Mouse (Mus musculus): ENCODE results near the gene Pnliprp2. TPM values are rescaled to one million over a fixed set of nuclear protein-coding genes. Genes with fewer than 3 reads are reported as not detected.

Gene Pnliprp2
- polyA plus RNA-seq, 1 experiment from 2014 or later: 0.21 TPM

GRCm38 (mm10) chr19:58810536-58810935, 51.0 kb downstream of the Pnliprp2 start:
- H3K36me3 ChIP-seq (ENCODE audit: control insufficient read depth, insufficient read depth, low read length): no peaks in the 10 kb centered on the region
- H3K4me1 ChIP-seq (replicated peaks; ENCODE audit: control insufficient read depth, insufficient read depth, low read length): no peaks in the 10 kb centered on the region
- H3K27me3 ChIP-seq (ENCODE audit: control insufficient read depth, insufficient read depth, low read depth, low read length): no peaks in the 10 kb centered on the region
- no peaks in the 10 kb centered on the region for H3K9me3 ChIP-seq (ENCODE audit: control insufficient read depth, low read length)
- no peak overlapping the region for H3K4me3 ChIP-seq (ENCODE audit: low read length)
- H3K9ac ChIP-seq (ENCODE audit: low read length): no peak overlapping the region
- no peak overlapping the region for H3K4me2 ChIP-seq (ENCODE audit: low read depth, low read length)
- no peak overlapping the region for H3K27ac ChIP-seq (ENCODE audit: low read length)
- WGBS: 74% methylated on average over 5 of the region's 5 CpGs
- no peak for ATAC-seq (ENCODE audit: low read depth)

DNA sequence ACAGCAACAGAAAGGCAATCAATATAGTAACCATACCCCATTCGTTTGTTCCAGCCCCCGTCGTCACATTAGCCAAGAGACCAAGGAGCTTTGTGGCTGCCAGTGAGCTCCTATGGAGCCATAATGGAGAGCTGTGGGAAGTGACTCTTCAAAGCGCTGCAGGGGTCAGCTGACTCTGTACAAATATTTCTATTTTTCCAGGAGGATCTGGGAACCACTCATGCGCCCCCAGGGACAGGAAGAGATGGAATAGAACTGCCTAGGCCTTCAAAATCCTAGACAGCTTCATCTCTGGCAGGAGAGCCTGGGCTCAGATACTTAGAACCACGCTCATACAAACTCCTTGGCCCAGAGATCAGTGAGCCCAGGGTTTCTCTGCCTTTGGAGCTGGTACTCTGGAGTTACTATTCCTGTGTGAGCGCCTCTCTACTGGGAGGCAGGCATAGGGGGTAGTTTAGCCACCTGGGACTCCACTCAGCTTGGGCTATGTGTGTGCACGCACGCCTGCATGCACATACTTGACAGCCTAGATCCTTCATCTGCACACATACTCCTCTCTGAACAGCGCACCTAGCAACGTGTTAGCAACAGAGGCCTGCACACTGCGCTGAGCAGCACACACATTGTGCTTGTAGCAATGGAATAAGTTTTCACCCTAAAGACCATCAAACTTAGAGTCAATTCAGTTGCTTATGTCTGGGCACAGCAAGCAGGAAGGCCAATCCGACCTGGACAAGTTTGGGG, 55.8 kb downstream of the Pnliprp2 start:
- 74% methylated on average over 13 of the region's 13 CpGs for WGBS
- Histone ChIP-seq H3K4me3 (ENCODE audit: low read length) (no peak overlapping the region), H3K9me3 (ENCODE audit: control insufficient read depth, low read length) (no peaks in the 10 kb centered on the region), H3K27me3 (ENCODE audit: control insufficient read depth, insufficient read depth, low read depth, low read length) (no peaks in the 10 kb centered on the region), H3K9ac (ENCODE audit: low read length) (no peak overlapping the region), H3K36me3 (ENCODE audit: control insufficient read depth, insufficient read depth, low read length) (no peaks in the 10 kb centered on the region), H3K4me2 (ENCODE audit: low read depth, low read length) (no peak overlapping the region), H3K4me1 (replicated peaks; ENCODE audit: control insufficient read depth, insufficient read depth, low read length) (0 out of 2 replicates have a peak, but pooled peaks cover 2% of the 10 kb centered on the region), H3K27ac (ENCODE audit: low read length) (no peak overlapping the region)
- no peak for ATAC-seq (ENCODE audit: low read depth)

DNA sequence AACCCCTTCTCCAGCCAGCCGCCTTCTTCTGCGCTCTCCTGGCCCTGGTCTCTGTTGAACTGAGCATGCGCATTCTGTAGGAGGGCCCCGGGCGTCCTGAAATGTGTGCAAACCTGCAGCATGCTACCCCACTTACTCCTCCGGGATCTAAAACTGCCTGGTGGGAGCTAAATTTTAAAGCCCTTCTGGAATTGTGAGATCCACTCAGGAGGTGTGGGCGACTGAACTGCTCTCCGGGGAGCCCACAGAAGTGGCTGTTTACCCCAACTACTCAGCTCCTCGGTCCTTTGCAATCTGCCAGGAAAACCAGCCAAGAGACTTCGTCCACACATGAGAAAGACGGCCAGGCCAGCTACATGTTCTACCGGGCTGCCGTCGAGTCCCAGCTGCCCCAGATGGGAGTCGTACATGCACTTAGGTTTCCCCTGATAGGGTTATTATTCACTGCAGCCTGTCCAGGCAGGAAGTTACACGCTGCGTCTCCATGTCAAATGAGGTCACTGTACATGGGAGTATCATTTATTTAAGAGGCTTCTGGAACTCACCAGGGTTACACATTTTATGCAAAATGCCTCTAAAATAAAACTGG, 57.0 kb downstream of the Pnliprp2 start:
- no peak overlapping the region for H3K27ac ChIP-seq (ENCODE audit: low read length)
- H3K9ac ChIP-seq (ENCODE audit: low read length): no peak overlapping the region
- 0 out of 2 replicates have a peak, but pooled peaks cover 2% of the 10 kb centered on the region for H3K4me1 ChIP-seq (replicated peaks; ENCODE audit: control insufficient read depth, insufficient read depth, low read length)
- 53% methylated on average over 17 of the region's 17 CpGs for WGBS
- no peaks in the 10 kb centered on the region for H3K36me3 ChIP-seq (ENCODE audit: control insufficient read depth, insufficient read depth, low read length)
- ATAC-seq (ENCODE audit: low read depth): peak; percentile 12; the same call in 1 of the 2 replicates
- H3K27me3 ChIP-seq (ENCODE audit: control insufficient read depth, insufficient read depth, low read depth, low read length): no peaks in the 10 kb centered on the region
- H3K4me2 ChIP-seq (ENCODE audit: low read depth, low read length): no peak overlapping the region
- no peak overlapping the region for H3K4me3 ChIP-seq (ENCODE audit: low read length)
- no peaks in the 10 kb centered on the region for H3K9me3 ChIP-seq (ENCODE audit: control insufficient read depth, low read length)

DNA sequence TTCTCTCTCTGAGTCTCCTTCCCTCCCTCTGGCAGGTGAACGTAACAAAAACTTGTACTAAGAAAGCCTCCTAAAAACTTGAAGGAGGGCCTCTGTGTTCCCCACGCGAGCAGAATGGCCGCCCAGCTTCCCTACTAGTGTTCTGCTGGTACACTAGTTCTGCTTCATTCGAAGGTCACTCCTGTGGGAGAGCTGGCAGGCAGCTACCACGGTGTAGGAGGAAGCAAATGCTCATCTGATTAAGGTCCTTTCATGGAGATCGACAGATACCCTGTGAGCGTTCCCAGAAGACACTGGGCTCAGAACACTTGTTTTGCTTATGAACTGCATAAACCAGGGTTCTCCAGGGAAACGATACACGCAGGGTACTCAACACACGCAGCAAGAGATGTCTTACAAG, 57.9 kb downstream of the Pnliprp2 start:
- Histone ChIP-seq H3K9me3 (ENCODE audit: control insufficient read depth, low read length) (no peaks in the 10 kb centered on the region), H3K4me2 (ENCODE audit: low read depth, low read length) (no peak overlapping the region), H3K36me3 (ENCODE audit: control insufficient read depth, insufficient read depth, low read length) (no peaks in the 10 kb centered on the region), H3K27me3 (ENCODE audit: control insufficient read depth, insufficient read depth, low read depth, low read length) (no peaks in the 10 kb centered on the region), H3K9ac (ENCODE audit: low read length) (no peak overlapping the region), H3K4me1 (replicated peaks; ENCODE audit: control insufficient read depth, insufficient read depth, low read length) (0 out of 2 replicates have a peak, but pooled peaks cover 2% of the 10 kb centered on the region), H3K27ac (ENCODE audit: low read length) (no peak overlapping the region), H3K4me3 (ENCODE audit: low read length) (no peak overlapping the region)
- no peak for ATAC-seq (ENCODE audit: low read depth)
- WGBS: 88% methylated on average over 11 of the region's 11 CpGs

- Histone ChIP-seq H3K4me2 (ENCODE audit: low read depth, low read length) (no peak overlapping the region), H3K27ac (ENCODE audit: low read length) (no peak overlapping the region)
- ATAC-seq (ENCODE audit: low read depth): no peak; the same call in 1 of the 2 replicates
Observed at GRCm38 (mm10) chr19:58818571-58819415, 59.3 kb downstream of the Pnliprp2 start.

GRCm38 (mm10) chr19:58822454-58823200, 63.1 kb downstream of the Pnliprp2 start:
- Histone ChIP-seq H3K4me2 (ENCODE audit: low read depth, low read length) (no peak overlapping the region), H3K9ac (ENCODE audit: low read length) (no peak overlapping the region), H3K27me3 (ENCODE audit: control insufficient read depth, insufficient read depth, low read depth, low read length) (no peaks in the 10 kb centered on the region), H3K4me3 (ENCODE audit: low read length) (no peak overlapping the region), H3K36me3 (ENCODE audit: control insufficient read depth, insufficient read depth, low read length) (no peaks in the 10 kb centered on the region), H3K27ac (ENCODE audit: low read length) (no peak overlapping the region), H3K4me1 (replicated peaks; ENCODE audit: control insufficient read depth, insufficient read depth, low read length) (0 out of 2 replicates have a peak, but pooled peaks cover 2% of the 10 kb centered on the region), H3K9me3 (ENCODE audit: control insufficient read depth, low read length) (no peaks in the 10 kb centered on the region)
- ATAC-seq (ENCODE audit: low read depth): no peak
- 70% methylated on average over 20 of the region's 20 CpGs for WGBS

More at GRCm38 (mm10) chr19:58818571-58819415, 59.3 kb downstream of the Pnliprp2 start:
- no peak overlapping the region for H3K9ac ChIP-seq (ENCODE audit: low read length)
- no peaks in the 10 kb centered on the region for H3K27me3 ChIP-seq (ENCODE audit: control insufficient read depth, insufficient read depth, low read depth, low read length)
- WGBS: 66% methylated on average over 14 of the region's 14 CpGs
- H3K4me3 ChIP-seq (ENCODE audit: low read length): no peak overlapping the region
- H3K4me1 ChIP-seq (replicated peaks; ENCODE audit: control insufficient read depth, insufficient read depth, low read length): 0 out of 2 replicates have a peak, but pooled peaks cover 2% of the 10 kb centered on the region
- no peaks in the 10 kb centered on the region for H3K9me3 ChIP-seq (ENCODE audit: control insufficient read depth, low read length)
- H3K36me3 ChIP-seq (ENCODE audit: control insufficient read depth, insufficient read depth, low read length): no peaks in the 10 kb centered on the region

DNA sequence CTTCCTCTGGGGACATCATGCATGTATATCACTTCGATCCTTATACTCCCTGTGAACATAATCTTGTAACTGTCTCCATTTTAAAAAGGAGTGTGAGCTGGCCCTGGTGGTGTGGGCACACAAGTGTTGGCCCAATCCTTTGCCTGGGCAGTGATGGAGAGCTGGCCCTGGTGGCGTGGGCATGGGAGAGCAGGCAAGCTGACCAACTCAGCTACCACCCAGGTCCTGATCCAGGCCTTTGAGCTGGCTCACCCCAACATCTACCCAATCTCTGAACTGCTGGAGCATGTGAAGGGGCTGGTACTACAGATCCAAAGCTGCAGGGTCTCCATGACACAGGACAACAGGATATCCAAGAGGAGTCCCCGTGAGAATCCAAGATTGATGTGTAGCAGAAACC, 63.8 kb downstream of the Pnliprp2 start:
- H3K27ac ChIP-seq (ENCODE audit: low read length): no peak overlapping the region
- no peak overlapping the region for H3K4me2 ChIP-seq (ENCODE audit: low read depth, low read length)
- no peaks in the 10 kb centered on the region for H3K9me3 ChIP-seq (ENCODE audit: control insufficient read depth, low read length)
- no peak overlapping the region for H3K4me3 ChIP-seq (ENCODE audit: low read length)
- H3K27me3 ChIP-seq (ENCODE audit: control insufficient read depth, insufficient read depth, low read depth, low read length): no peaks in the 10 kb centered on the region
- no peak for ATAC-seq (ENCODE audit: low read depth)
- H3K4me1 ChIP-seq (replicated peaks; ENCODE audit: control insufficient read depth, insufficient read depth, low read length): 0 out of 2 replicates have a peak, but pooled peaks cover 2% of the 10 kb centered on the region
- H3K36me3 ChIP-seq (ENCODE audit: control insufficient read depth, insufficient read depth, low read length): no peaks in the 10 kb centered on the region
- 79% methylated on average over 3 of the region's 3 CpGs for WGBS
- H3K9ac ChIP-seq (ENCODE audit: low read length): no peak overlapping the region

DNA sequence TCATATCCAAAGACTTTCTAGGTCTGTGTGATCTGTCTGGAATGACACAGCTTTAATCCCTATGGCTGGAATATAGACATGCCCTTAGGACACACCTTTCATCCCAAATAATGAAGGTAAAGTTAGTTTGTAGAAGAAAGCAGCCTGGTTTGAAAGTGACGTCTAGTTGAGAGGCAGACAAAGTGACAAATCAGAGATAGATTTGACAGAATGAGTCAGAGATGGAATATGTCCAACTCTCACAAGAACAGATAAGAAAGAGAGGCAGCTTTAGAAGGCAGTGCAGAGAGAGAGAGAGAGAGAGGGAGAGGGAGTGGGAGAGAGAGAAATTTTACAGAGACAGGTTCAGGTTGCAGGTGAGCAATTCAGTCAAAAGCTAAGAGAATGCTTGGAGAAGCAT, 64.8 kb downstream of the Pnliprp2 start:
- Histone ChIP-seq H3K9me3 (ENCODE audit: control insufficient read depth, low read length) (no peaks in the 10 kb centered on the region), H3K9ac (ENCODE audit: low read length) (no peak overlapping the region), H3K27me3 (ENCODE audit: control insufficient read depth, insufficient read depth, low read depth, low read length) (no peaks in the 10 kb centered on the region), H3K4me2 (ENCODE audit: low read depth, low read length) (no peak overlapping the region), H3K36me3 (ENCODE audit: control insufficient read depth, insufficient read depth, low read length) (no peaks in the 10 kb centered on the region), H3K4me1 (replicated peaks; ENCODE audit: control insufficient read depth, insufficient read depth, low read length) (no peaks in the 10 kb centered on the region), H3K4me3 (ENCODE audit: low read length) (no peak overlapping the region), H3K27ac (ENCODE audit: low read length) (no peak overlapping the region)
- WGBS: 49% methylated on average over 1 of the region's 1 CpGs
- no peak for ATAC-seq (ENCODE audit: low read depth)

All from lung, embryonic 16.5 days (tissue).